Mouse (Mus musculus) limb, embryonic 13.5 days (tissue): ENCODE measurements around the gene Aqp5. TPM values are rescaled to one million over a fixed set of nuclear protein-coding genes. Genes with fewer than 3 reads are reported as not detected.

Source experiments
- ATAC-seq: fragments of 200-750 bp; cut with Nextera tagmentation; 2 replicates; pipeline ENCODE4 v1.8.0; 2017; ENCODE audit warnings: low read depth, moderate number of reproducible peaks, moderate TSS enrichment; ENCODE audit not compliant: low FRiP score
- H3K27ac ChIP-seq: fragments of 300-500 bp; sonication (generic); 2 replicates; pipeline ENCODE4 v1.5.1; 2015; ENCODE audit warnings: inconsistent platforms, mild to moderate bottlenecking, moderate library complexity
- H3K27me3 ChIP-seq: fragments of 300-500 bp; sonication (generic); 2 replicates; pipeline ENCODE4 v1.6.1; 2015; ENCODE audit warnings: mild to moderate bottlenecking, inconsistent platforms
- H3K36me3 ChIP-seq: fragments of 300-500 bp; sonication (generic); 2 replicates; pipeline ENCODE4 v1.6.1; 2015; ENCODE audit warnings: inconsistent platforms, mild to moderate bottlenecking, moderate library complexity
- H3K4me1 ChIP-seq: fragments of 300-500 bp; sonication (generic); 2 replicates; pipeline ENCODE4 v1.6.1; 2015; ENCODE audit warnings: inconsistent platforms
- H3K4me2 ChIP-seq: fragments of 300-500 bp; sonication (generic); replicated peaks from 2 replicates; pipeline ENCODE4 v1.6.1; 2015; ENCODE audit warnings: inconsistent platforms, mild to moderate bottlenecking, moderate library complexity
- H3K4me3 ChIP-seq: fragments of 300-500 bp; sonication (generic); 2 replicates; pipeline ENCODE4 v1.5.1; 2015; ENCODE audit warnings: moderate library complexity, mild to moderate bottlenecking, inconsistent platforms
- H3K9ac ChIP-seq: fragments of 300-500 bp; sonication (generic); 2 replicates; pipeline ENCODE4 v1.6.1; 2015; ENCODE audit warnings: mild to moderate bottlenecking, inconsistent platforms
- H3K9me3 ChIP-seq: fragments of 300-500 bp; sonication (generic); 2 replicates; pipeline ENCODE4 v1.6.1; 2016; ENCODE audit warnings: inconsistent platforms
- WGBS: fragments of 180-500 bp; shearing (Covaris S2); methylation state at CpG from one replicate; pipeline ENCODE4 v1.1.7; 2015; 5-methylcytosine and 5-hydroxymethylcytosine counted together
- polyA plus RNA-seq: library from polyadenylated mRNA; unstranded; fragments of >200 nt; fragmentation: Nextera tagmentation; extraction: Ambion mirVana; gene quantifications from 2 replicates; pipeline ENCODE4 v1.2.1, GENCODE M21; 2015

Gene Aqp5
- polyA plus RNA-seq, 1 experiment from 2014 or later: 0.27 TPM

GRCm38 (mm10) chr15:99583463-99584344, 6.9 kb upstream of the Aqp5 start:
- Histone ChIP-seq H3K9ac (peak overlapping the region; percentile 50; the same call in 1 of the 2 replicates), H3K36me3 (no peaks in the 10 kb centered on the region), H3K4me3 (peak overlapping the region; percentile 33), H3K9me3 (no peaks in the 10 kb centered on the region), H3K4me2 (peak overlapping the region; percentile 63), H3K27me3 (peaks cover 99% of the 10 kb centered on the region), H3K4me1 (peaks cover 18% of the 10 kb centered on the region), H3K27ac (no peak overlapping the region)
- ATAC-seq: 0 out of 2 replicates have a peak, but pooled peaks have one; percentile 15
- 2% methylated on average over 54 of the region's 54 CpGs for WGBS

GRCm38 (mm10) chr15:99584407-99585202, 6.0 kb upstream of the Aqp5 start:
- H3K9me3 ChIP-seq: no peaks in the 10 kb centered on the region
- H3K4me1 ChIP-seq: peaks cover 21% of the 10 kb centered on the region
- H3K4me3 ChIP-seq: peak overlapping the region; percentile 33
- no peaks in the 10 kb centered on the region for H3K36me3 ChIP-seq
- H3K27me3 ChIP-seq: peaks cover 99% of the 10 kb centered on the region
- WGBS: 2% methylated on average over 24 of the region's 24 CpGs
- H3K27ac ChIP-seq: no peak overlapping the region
- H3K4me2 ChIP-seq: peak overlapping the region; percentile 63
- ATAC-seq: no peak; the same call in 1 of the 2 replicates
- no peak overlapping the region for H3K9ac ChIP-seq

GRCm38 (mm10) chr15:99585741-99586140, 4.8 kb upstream of the Aqp5 start:
- Histone ChIP-seq H3K4me2 (no peak overlapping the region), H3K4me1 (peaks cover 26% of the 10 kb centered on the region), H3K9me3 (no peaks in the 10 kb centered on the region), H3K36me3 (no peaks in the 10 kb centered on the region), H3K27ac (no peak overlapping the region), H3K9ac (no peak overlapping the region), H3K4me3 (no peak overlapping the region), H3K27me3 (peaks cover 99% of the 10 kb centered on the region)
- WGBS: 65% methylated on average over 6 of the region's 6 CpGs
- ATAC-seq: no peak

- 92% methylated on average over 3 of the region's 3 CpGs for WGBS
- no peak for ATAC-seq
- no peak overlapping the region for H3K27ac ChIP-seq
These were observed 4.1 kb upstream of the Aqp5 start for GRCm38 (mm10) chr15:99586525-99586924.

GRCm38 (mm10) chr15:99589237-99589636, 1.3 kb upstream of the Aqp5 start:
- Histone ChIP-seq H3K4me1 (peaks cover 21% of the 10 kb centered on the region), H3K27me3 (peaks cover 100% of the 10 kb centered on the region), H3K9me3 (no peaks in the 10 kb centered on the region), H3K27ac (no peak overlapping the region), H3K9ac (no peak overlapping the region), H3K4me2 (no peak overlapping the region), H3K36me3 (no peaks in the 10 kb centered on the region), H3K4me3 (no peak overlapping the region)
- ATAC-seq: no peak
- 7% methylated on average over 9 of the region's 9 CpGs for WGBS

More at GRCm38 (mm10) chr15:99586525-99586924, 4.1 kb upstream of the Aqp5 start:
- H3K9ac ChIP-seq: no peak overlapping the region
- H3K36me3 ChIP-seq: no peaks in the 10 kb centered on the region
- no peak overlapping the region for H3K4me3 ChIP-seq
- peaks cover 99% of the 10 kb centered on the region for H3K27me3 ChIP-seq
- peaks cover 30% of the 10 kb centered on the region for H3K4me1 ChIP-seq
- no peak overlapping the region for H3K4me2 ChIP-seq
- no peaks in the 10 kb centered on the region for H3K9me3 ChIP-seq

GRCm38 (mm10) chr15:99589704-99590103, 878 bp upstream of the Aqp5 start:
- peaks cover 100% of the 10 kb centered on the region for H3K27me3 ChIP-seq
- no peak overlapping the region for H3K27ac ChIP-seq
- no peak overlapping the region for H3K4me2 ChIP-seq
- H3K4me1 ChIP-seq: peaks cover 16% of the 10 kb centered on the region
- no peak for ATAC-seq
- WGBS: 21% methylated on average over 7 of the region's 7 CpGs
- no peaks in the 10 kb centered on the region for H3K9me3 ChIP-seq
- H3K9ac ChIP-seq: no peak overlapping the region
- H3K4me3 ChIP-seq: no peak overlapping the region
- H3K36me3 ChIP-seq: no peaks in the 10 kb centered on the region

- 80% methylated on average over 8 of the region's 8 CpGs for WGBS
- no peak overlapping the region for H3K9ac ChIP-seq
These were observed 1.6 kb downstream of the Aqp5 start for GRCm38 (mm10) chr15:99592177-99592576.

GRCm38 (mm10) chr15:99592877-99593276, 2.3 kb downstream of the Aqp5 start:
- no peaks in the 10 kb centered on the region for H3K36me3 ChIP-seq
- H3K4me2 ChIP-seq: no peak overlapping the region
- H3K4me3 ChIP-seq: no peak overlapping the region
- WGBS: 80% methylated on average over 5 of the region's 5 CpGs
- H3K9ac ChIP-seq: no peak overlapping the region
- peaks cover 12% of the 10 kb centered on the region; the same call in 1 of the 2 replicates for H3K4me1 ChIP-seq
- no peak overlapping the region for H3K27ac ChIP-seq
- H3K27me3 ChIP-seq: peaks cover 93% of the 10 kb centered on the region
- no peak for ATAC-seq
- no peaks in the 10 kb centered on the region for H3K9me3 ChIP-seq

More at GRCm38 (mm10) chr15:99592177-99592576, 1.6 kb downstream of the Aqp5 start:
- Histone ChIP-seq H3K36me3 (no peaks in the 10 kb centered on the region), H3K4me3 (no peak overlapping the region), H3K9me3 (no peaks in the 10 kb centered on the region), H3K27me3 (peaks cover 93% of the 10 kb centered on the region), H3K4me1 (peaks cover 12% of the 10 kb centered on the region; the same call in 1 of the 2 replicates), H3K27ac (no peak overlapping the region), H3K4me2 (no peak overlapping the region)
- ATAC-seq: no peak

GRCm38 (mm10) chr15:99594951-99595350, 4.4 kb downstream of the Aqp5 start:
- ATAC-seq: no peak
- H3K4me1 ChIP-seq: peaks cover 8% of the 10 kb centered on the region; the same call in 1 of the 2 replicates
- no peak overlapping the region for H3K9ac ChIP-seq
- no peaks in the 10 kb centered on the region for H3K36me3 ChIP-seq
- H3K9me3 ChIP-seq: no peaks in the 10 kb centered on the region
- H3K4me2 ChIP-seq: no peak overlapping the region
- peaks cover 89% of the 10 kb centered on the region for H3K27me3 ChIP-seq
- H3K27ac ChIP-seq: no peak overlapping the region
- H3K4me3 ChIP-seq: no peak overlapping the region
- 83% methylated on average over 10 of the region's 10 CpGs for WGBS

GRCm38 (mm10) chr15:99596056-99596687, 5.6 kb downstream of the Aqp5 start:
- WGBS: 1% methylated on average over 7 of the region's 7 CpGs
- no peak overlapping the region for H3K9ac ChIP-seq
- no peaks in the 10 kb centered on the region for H3K36me3 ChIP-seq
- H3K4me2 ChIP-seq: no peak overlapping the region
- no peaks in the 10 kb centered on the region for H3K9me3 ChIP-seq
- peaks cover 89% of the 10 kb centered on the region for H3K27me3 ChIP-seq
- no peak overlapping the region for H3K27ac ChIP-seq
- H3K4me1 ChIP-seq: peaks cover under 1% of the 10 kb centered on the region; the same call in 1 of the 2 replicates
- no peak overlapping the region for H3K4me3 ChIP-seq
- ATAC-seq: peak; percentile 64; the same call in 1 of the 2 replicates

GRCm38 (mm10) chr15:99596841-99597240, 6.3 kb downstream of the Aqp5 start:
- ATAC-seq: no peak
- H3K27me3 ChIP-seq: peaks cover 87% of the 10 kb centered on the region
- WGBS: 59% methylated on average over 7 of the region's 7 CpGs

More at GRCm38 (mm10) chr15:99596841-99597240, 6.3 kb downstream of the Aqp5 start:
- H3K9ac ChIP-seq: no peak overlapping the region
- H3K4me1 ChIP-seq: peaks cover 6% of the 10 kb centered on the region; the same call in 1 of the 2 replicates
- H3K27ac ChIP-seq: no peak overlapping the region
- H3K4me3 ChIP-seq: no peak overlapping the region
- H3K36me3 ChIP-seq: no peaks in the 10 kb centered on the region
- no peaks in the 10 kb centered on the region for H3K9me3 ChIP-seq
- H3K4me2 ChIP-seq: no peak overlapping the region
